Mouse (Mus musculus) lung, postnatal 25 days (tissue): Measurements from ENCODE around the gene Dcxr.
A peak's percentile ranks its signal among the peaks of the same experiment; 100 is the strongest.
"Not testable (repeated sequence)": the region's sequence is repeated elsewhere in the genome, so short reads cannot be mapped to it uniquely, and the experiment has no call there.

Experiments used
- DNase-seq: peaks from one replicate; pipeline ENCODE4 v3.0.0; 2022; ENCODE audit warnings: low spot score

Gene Dcxr

GRCm38 (mm10) chr11:120707969-120708368, 19.1 kb downstream of the Dcxr start:
- DNase-seq, result no peak

DNA sequence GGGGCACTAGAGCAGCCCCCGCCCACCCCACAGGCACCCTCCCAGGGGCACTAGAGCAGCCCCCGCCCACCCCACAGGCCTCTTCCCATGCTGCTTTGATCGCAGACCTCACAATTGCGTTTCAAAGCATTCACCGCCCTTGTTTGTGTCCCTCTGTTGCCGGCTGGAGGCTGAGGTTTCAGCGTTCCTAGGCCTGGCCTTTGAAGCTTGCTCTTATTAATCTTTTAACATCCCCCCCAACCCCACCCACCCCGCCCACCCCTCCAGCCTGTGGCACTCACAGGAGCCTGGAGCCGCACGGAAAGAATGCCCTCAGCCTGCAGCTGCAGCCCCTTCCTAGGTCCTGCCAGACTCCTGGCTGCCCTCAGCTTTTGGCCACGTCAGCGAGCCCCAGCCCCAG, 19.9 kb downstream of the Dcxr start:
- DNase-seq, result no peak

GRCm38 (mm10) chr11:120706120-120706519, 21.0 kb downstream of the Dcxr start:
- DNase-seq, result no peak

- no peak for DNase-seq
These were observed 22.4 kb downstream of the Dcxr start for GRCm38 (mm10) chr11:120704486-120705325.

- no peak for DNase-seq
These were observed 23.2 kb downstream of the Dcxr start for GRCm38 (mm10) chr11:120703696-120704454.

GRCm38 (mm10) chr11:120697741-120698140, 29.3 kb downstream of the Dcxr start:
- no peak for DNase-seq

GRCm38 (mm10) chr11:120696568-120696967, 30.5 kb downstream of the Dcxr start:
- DNase-seq, result no peak

DNA sequence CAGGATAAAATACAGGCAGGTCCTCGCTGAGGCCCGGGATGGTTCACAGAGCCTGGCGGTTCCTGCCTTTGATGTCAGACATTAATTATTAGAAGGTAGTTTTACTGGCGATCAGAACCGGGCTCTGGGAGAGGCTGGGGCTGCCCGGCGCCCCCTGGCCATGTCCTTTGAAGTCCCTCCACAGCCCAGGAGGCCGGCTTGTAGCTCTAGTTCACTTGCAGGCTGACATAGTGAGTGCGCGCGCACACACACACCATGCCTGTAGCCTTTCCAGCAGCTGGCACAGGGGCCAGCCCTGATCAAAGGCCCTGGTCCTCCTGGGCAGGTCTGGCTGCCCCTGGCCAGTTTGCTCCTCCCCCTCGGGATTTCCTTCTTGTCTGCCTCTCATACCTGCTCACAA, 31.4 kb downstream of the Dcxr start:
- DNase-seq, result no peak

GRCm38 (mm10) chr11:120695184-120695583, 31.9 kb downstream of the Dcxr start:
- DNase-seq, result no peak

- no peak for DNase-seq
These were observed 33.6 kb downstream of the Dcxr start for GRCm38 (mm10) chr11:120693461-120693860.

DNA sequence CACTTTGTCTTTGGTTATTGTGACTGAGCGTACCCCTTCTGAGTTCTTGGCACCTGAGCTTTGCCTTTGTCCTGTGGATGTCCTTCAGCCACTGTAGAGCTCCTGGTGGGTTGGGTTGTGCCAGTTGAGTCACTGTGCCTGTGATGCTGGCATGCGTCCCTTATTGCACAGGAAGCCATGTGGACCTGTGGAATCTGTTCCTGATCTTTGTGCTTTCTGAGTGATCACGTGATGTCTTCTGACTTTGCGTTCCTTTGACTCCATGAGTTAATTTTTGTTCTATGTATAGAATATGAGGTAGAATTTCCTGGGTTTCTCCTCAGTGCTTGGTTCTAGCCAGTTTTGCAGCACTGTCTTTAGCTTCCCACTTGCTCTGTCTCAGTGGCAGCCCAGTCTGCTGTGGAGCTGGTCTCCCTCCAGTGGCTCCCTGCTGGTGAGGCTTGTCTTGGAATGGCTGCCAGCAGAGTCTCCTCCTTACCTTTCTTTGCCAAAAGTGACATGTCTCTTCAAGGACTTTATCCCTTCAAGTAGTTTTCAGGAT, 34.5 kb downstream of the Dcxr start:
- no peak for DNase-seq

DNA sequence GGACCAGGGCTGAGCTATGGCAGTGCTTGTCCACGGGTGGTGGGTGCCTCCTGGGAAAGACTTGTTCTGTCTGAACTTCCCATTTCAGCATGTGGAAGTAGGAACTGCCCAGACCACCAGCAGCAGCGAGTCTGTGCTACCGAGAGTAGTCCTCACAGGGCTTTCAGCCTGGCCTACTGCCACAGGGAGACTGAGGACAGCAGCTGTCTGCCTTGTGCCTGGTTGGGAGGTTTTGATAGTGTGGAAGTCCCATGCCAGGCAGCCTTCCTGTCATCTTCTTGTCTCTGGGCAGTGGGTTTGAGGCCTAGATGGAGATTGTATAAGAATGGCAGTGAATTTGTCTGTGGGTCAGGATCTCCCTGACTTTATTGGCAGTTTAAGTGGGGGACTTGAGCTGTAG, 37.7 kb downstream of the Dcxr start:
- no peak for DNase-seq

DNA sequence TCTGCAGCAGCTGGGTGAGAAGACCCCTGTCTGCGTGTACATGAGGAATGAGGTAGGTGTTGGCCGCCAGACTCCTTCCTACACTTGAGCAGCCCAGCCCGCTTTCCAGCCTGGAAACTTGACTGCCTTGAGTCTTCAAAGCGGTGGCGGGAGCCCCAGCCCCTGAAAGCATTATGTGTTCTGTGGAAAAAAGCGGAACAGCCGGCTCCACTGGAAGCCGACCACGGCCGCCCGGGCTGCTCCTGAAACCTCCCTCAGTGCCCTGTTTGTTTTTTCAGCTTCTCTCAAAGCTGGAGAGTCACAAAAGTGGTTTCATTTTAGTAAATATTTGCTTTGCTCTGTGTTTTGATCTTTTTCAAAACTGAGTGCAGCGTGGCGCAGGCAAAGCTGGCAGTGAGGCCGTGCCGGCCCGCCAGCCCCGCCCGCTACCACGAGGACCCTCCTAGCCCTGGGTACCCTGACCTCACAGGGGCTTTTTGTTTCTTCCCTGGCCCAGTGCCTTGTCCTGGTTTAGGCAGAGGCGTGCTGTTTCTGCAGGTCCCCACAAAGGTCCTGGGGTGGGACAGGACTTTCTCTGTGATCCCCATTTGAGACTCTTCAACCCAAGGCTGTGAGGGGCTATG, 40.3 kb downstream of the Dcxr start:
- peak; percentile 79 for DNase-seq

GRCm38 (mm10) chr11:120684660-120685059, 42.4 kb downstream of the Dcxr start:
- peak; percentile 82 for DNase-seq

DNA sequence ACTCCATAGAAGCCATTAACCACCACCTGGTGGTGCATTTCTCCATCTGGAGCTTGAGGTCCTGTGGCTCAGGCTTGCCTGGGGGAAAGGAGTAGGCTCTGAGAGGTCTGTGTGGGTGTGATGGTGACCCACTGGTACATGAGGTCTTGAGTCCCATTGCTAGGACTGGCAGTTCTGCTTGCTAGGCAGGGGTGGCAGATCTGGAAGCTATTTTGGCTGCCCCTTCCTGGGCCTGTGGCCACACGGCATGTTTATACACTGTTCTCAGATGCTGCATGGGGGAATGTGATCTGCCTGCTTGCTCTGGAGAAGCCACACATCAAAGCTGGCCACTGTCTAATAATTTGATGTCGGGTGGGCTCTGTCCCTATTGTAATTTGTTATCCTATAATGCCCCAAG, 43.0 kb downstream of the Dcxr start:
- DNase-seq, result no peak

- DNase-seq, result no peak
These were observed 43.5 kb downstream of the Dcxr start for GRCm38 (mm10) chr11:120683536-120683935.

GRCm38 (mm10) chr11:120682683-120683082, 44.4 kb downstream of the Dcxr start:
- DNase-seq, result no peak

DNA sequence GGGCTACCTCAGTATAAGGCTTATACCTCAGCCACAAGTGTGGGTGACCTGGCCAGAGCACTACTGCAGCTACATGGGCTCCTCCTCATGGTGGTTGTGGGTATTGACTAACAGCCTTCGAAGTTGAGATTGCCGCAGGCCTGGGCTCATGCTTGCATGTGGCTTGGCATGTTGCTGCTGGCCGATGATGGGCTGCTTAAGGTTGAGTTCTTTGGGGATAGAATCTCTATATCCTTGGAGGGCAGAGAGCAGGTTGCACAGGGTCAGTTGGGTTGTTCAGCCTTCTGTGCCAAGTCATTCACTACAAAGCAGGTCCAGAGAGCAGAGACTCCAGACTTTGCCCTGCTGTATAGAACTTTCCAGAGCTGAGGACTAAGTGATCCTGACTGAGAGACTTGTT, 47.2 kb downstream of the Dcxr start:
- peak; percentile 46 for DNase-seq

DNA sequence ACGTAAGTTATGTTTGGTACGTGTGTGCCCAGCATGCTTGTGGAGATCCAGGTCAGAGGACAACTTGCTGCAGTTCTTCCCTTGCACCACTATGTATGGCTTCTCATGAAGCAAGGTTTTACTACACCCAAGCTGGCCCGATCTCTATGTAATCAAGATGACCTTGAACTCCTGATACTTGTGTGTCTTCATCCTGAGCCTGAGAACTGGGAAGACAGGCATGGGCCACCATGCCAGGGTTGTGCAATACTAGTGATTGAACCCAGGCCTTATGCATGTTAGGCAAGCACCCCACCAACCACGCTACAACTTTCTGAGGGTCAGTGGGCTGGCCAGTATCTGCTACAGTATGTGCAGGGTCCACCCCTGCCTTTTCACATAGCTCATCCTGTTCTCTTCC, 50.1 kb downstream of the Dcxr start:
- DNase-seq, result no peak

DNA sequence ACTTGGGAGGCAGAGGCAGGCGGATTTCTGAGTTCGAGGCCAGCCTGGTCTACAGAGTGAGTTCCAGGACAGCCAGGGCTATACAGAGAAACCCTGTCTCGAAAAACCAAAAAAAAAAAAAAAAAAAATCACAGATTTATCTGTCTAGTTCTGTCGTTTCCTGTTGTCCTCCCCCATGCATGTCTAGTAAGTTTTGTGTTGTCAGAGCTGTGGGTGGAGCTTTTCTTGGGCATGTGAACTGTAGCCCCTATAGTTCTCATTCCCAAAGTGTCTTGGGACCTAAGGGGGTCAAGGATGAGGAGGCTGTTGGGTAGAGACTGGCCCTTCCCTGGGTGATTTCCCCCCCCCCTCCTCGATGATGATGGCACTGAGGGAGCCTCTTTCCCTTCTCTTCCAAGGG, 51.2 kb downstream of the Dcxr start:
- not testable (repeated sequence) for DNase-seq
